Mouse (Mus musculus) mouse trophoblast stem cell (cell line): Measurements from ENCODE around the gene Btbd35f22.
"Not testable (repeated sequence)": the region's sequence is repeated elsewhere in the genome, so short reads cannot be mapped to it uniquely, and the experiment has no call there.

Source experiments
- in situ Hi-C, 2 experiments: fragments of 300-500 bp; cut with MseI, MboI; formaldehyde crosslinking; loops; 2 replicates in 1 of 2; 3 replicates in 1 of 2; pipeline ENCODE4 v1.15.1; 2025

The Btbd35f22 gene

GRCm38 (mm10) chrX:32047529-32047928 lies at the start of gene Btbd35f22:
Gene Btbd35f22 (plus strand): TSS chrX:32047829.
- in situ Hi-C loops: not testable (repeated sequence)
